Mouse (Mus musculus) brain, embryonic 14.5 days (tissue): ENCODE measurements around the gene Eif2ak1.

Experiments
- CTCF ChIP-seq: fragments of 200-500 bp; IDR thresholded peaks from 2 replicates; pipeline ENCODE4 v1.5.1; 2012; ENCODE audit warnings: inconsistent platforms, mild to moderate bottlenecking, moderate library complexity, borderline replicate concordance; ENCODE audit not compliant: insufficient read depth, insufficient read length; ENCODE audit errors: extremely low read depth
- POLR2A ChIP-seq: fragments of 200-500 bp; IDR thresholded peaks from 2 replicates; pipeline ENCODE4 v1.6.1; 2012; ENCODE audit warnings: mild to moderate bottlenecking, inconsistent platforms, borderline replicate concordance; ENCODE audit not compliant: poor library complexity, insufficient read depth, insufficient read length, severe bottlenecking; ENCODE audit errors: extremely low read depth

GRCm38 (mm10) chr5:143807268-143807667 lies 10.3 kb upstream of the Eif2ak1 start:
- TF ChIP-seq CTCF (no peak), POLR2A (no peak)
